Mouse (Mus musculus) intestine, postnatal 0 days (tissue): ENCODE measurements around the gene Dclk1. TPM values are rescaled to one million over a fixed set of nuclear protein-coding genes. Genes with fewer than 3 reads are reported as not detected.

Source experiments
- ATAC-seq: fragments of 200-750 bp; cut with Nextera tagmentation; 2 replicates; pipeline ENCODE4 v1.8.0; 2017; ENCODE audit warnings: mild to moderate bottlenecking, moderate TSS enrichment, moderate library complexity
- H3K27ac ChIP-seq: fragments of 300-500 bp; sonication (generic); 2 replicates; pipeline ENCODE4 v1.5.1; 2014; ENCODE audit warnings: mild to moderate bottlenecking, low read depth, low read length, moderate library complexity
- H3K27me3 ChIP-seq: fragments of 300-500 bp; sonication (generic); replicated peaks from 2 replicates; pipeline ENCODE4 v1.6.1; 2014; ENCODE audit warnings: low read length, mixed read lengths; ENCODE audit not compliant: control insufficient read depth, insufficient read depth
- H3K36me3 ChIP-seq: fragments of 300-500 bp; sonication (generic); 2 replicates; pipeline ENCODE4 v1.6.1; 2014; ENCODE audit warnings: mild to moderate bottlenecking, moderate library complexity; ENCODE audit not compliant: control insufficient read depth, insufficient read depth
- H3K4me1 ChIP-seq: fragments of 300-500 bp; sonication (generic); replicated peaks from 2 replicates; pipeline ENCODE4 v1.6.1; 2014; ENCODE audit warnings: antibody characterized with exemption, low read length, mixed read lengths; ENCODE audit not compliant: control insufficient read depth, insufficient read depth
- H3K4me2 ChIP-seq: fragments of 300-500 bp; sonication (generic); replicated peaks from 2 replicates; pipeline ENCODE4 v1.6.1; 2014; ENCODE audit warnings: low read depth, mild to moderate bottlenecking, moderate library complexity
- H3K4me3 ChIP-seq: fragments of 300-500 bp; sonication (generic); 2 replicates; pipeline ENCODE4 v1.5.1; 2014; ENCODE audit warnings: low read depth, low read length
- H3K9ac ChIP-seq: fragments of 300-500 bp; sonication (generic); 2 replicates; pipeline ENCODE4 v1.6.1; 2014; ENCODE audit warnings: mild to moderate bottlenecking, low read depth, low read length
- H3K9me3 ChIP-seq: fragments of 300-500 bp; sonication (generic); 2 replicates; pipeline ENCODE4 v1.6.1; 2016; ENCODE audit warnings: mixed run types; ENCODE audit not compliant: control insufficient read depth
- CTCF ChIP-seq: sonication (generic); IDR thresholded peaks from 2 replicates; pipeline ENCODE4 v1.5.1; 2016; ENCODE audit warnings: low read depth, mild to moderate bottlenecking, control low read depth, antibody characterized with exemption, moderate library complexity
- WGBS: fragments of 180-500 bp; shearing (Covaris S2); extraction: QIAGEN DNeasy Blood & Tissue Kit; methylation state at CpG from one replicate; pipeline ENCODE4 v1.1.7; 2014; 5-methylcytosine and 5-hydroxymethylcytosine counted together
- polyA plus RNA-seq: library from polyadenylated mRNA; unstranded; fragments of >200 nt; fragmentation: Nextera tagmentation; extraction: Ambion mirVana; gene quantifications from 2 replicates; pipeline ENCODE4 v1.2.1, GENCODE M21; 2015

Gene Dclk1
- polyA plus RNA-seq, 1 experiment from 2014 or later = 5.0 TPM

- Histone ChIP-seq H3K9me3 (no peaks in the 10 kb centered on the region), H3K27me3 (no peaks in the 10 kb centered on the region), H3K27ac (no peak overlapping the region), H3K36me3 (no peaks in the 10 kb centered on the region), H3K4me3 (no peak overlapping the region), H3K9ac (no peak overlapping the region), H3K4me2 (no peak overlapping the region), H3K4me1 (no peaks in the 10 kb centered on the region)
- TF ChIP-seq CTCF = no peak
- ATAC-seq = no peak
- 50% methylated on average over 6 of the region's 6 CpGs for WGBS
These were observed 294.7 kb downstream of the Dclk1 start for GRCm38 (mm10) chr3:55536901-55537300.

- H3K9me3 ChIP-seq = no peaks in the 10 kb centered on the region
- no peak overlapping the region for H3K27ac ChIP-seq
- H3K4me3 ChIP-seq = no peak overlapping the region
- ATAC-seq = no peak
- 75% methylated on average over 5 of the region's 5 CpGs for WGBS
- no peaks in the 10 kb centered on the region for H3K27me3 ChIP-seq
- no peak overlapping the region for H3K9ac ChIP-seq
- H3K36me3 ChIP-seq = no peaks in the 10 kb centered on the region
- H3K4me1 ChIP-seq = no peaks in the 10 kb centered on the region
- no peak overlapping the region for H3K4me2 ChIP-seq
- no peak for TF ChIP-seq CTCF
These were observed 295.6 kb downstream of the Dclk1 start for GRCm38 (mm10) chr3:55537714-55538113.

- WGBS = 80% methylated on average over 4 of the region's 4 CpGs
- no peak overlapping the region for H3K4me3 ChIP-seq
- no peaks in the 10 kb centered on the region for H3K4me1 ChIP-seq
- ATAC-seq = no peak
- TF ChIP-seq CTCF = no peak
- no peaks in the 10 kb centered on the region for H3K27me3 ChIP-seq
- no peak overlapping the region for H3K4me2 ChIP-seq
- no peaks in the 10 kb centered on the region for H3K9me3 ChIP-seq
- no peaks in the 10 kb centered on the region for H3K36me3 ChIP-seq
- no peak overlapping the region for H3K9ac ChIP-seq
- H3K27ac ChIP-seq = no peak overlapping the region
These were observed 297.2 kb downstream of the Dclk1 start for GRCm38 (mm10) chr3:55539400-55539799.

- H3K9me3 ChIP-seq = no peaks in the 10 kb centered on the region
- no peak overlapping the region for H3K27ac ChIP-seq
- no peak overlapping the region for H3K4me3 ChIP-seq
- no peaks in the 10 kb centered on the region for H3K4me1 ChIP-seq
- no peaks in the 10 kb centered on the region for H3K27me3 ChIP-seq
- H3K36me3 ChIP-seq = no peaks in the 10 kb centered on the region
- no peak for TF ChIP-seq CTCF
- H3K9ac ChIP-seq = no peak overlapping the region
- no peak overlapping the region for H3K4me2 ChIP-seq
- 79% methylated on average over 12 of the region's 12 CpGs for WGBS
- ATAC-seq = no peak
These were observed 297.7 kb downstream of the Dclk1 start for GRCm38 (mm10) chr3:55539811-55540293.

- Histone ChIP-seq H3K27me3 (no peaks in the 10 kb centered on the region), H3K27ac (no peak overlapping the region), H3K4me3 (no peak overlapping the region), H3K4me1 (no peaks in the 10 kb centered on the region), H3K36me3 (no peaks in the 10 kb centered on the region), H3K9ac (no peak overlapping the region), H3K4me2 (no peak overlapping the region), H3K9me3 (no peaks in the 10 kb centered on the region)
- no peak for TF ChIP-seq CTCF
- no peak for ATAC-seq
- WGBS = 90% methylated on average over 6 of the region's 6 CpGs
These were observed 298.4 kb downstream of the Dclk1 start for GRCm38 (mm10) chr3:55540406-55541140.

GRCm38 (mm10) chr3:55541799-55542198 lies 299.6 kb downstream of the Dclk1 start:
- 88% methylated on average over 1 of the region's 1 CpGs for WGBS
- no peak overlapping the region for H3K4me2 ChIP-seq
- H3K4me1 ChIP-seq = no peaks in the 10 kb centered on the region
- H3K27ac ChIP-seq = no peak overlapping the region
- H3K4me3 ChIP-seq = no peak overlapping the region
- no peaks in the 10 kb centered on the region for H3K9me3 ChIP-seq
- H3K27me3 ChIP-seq = no peaks in the 10 kb centered on the region
- no peaks in the 10 kb centered on the region for H3K36me3 ChIP-seq
- TF ChIP-seq CTCF = no peak
- H3K9ac ChIP-seq = no peak overlapping the region
- ATAC-seq = no peak

- Histone ChIP-seq H3K9me3 (no peaks in the 10 kb centered on the region), H3K9ac (no peak overlapping the region), H3K4me1 (no peaks in the 10 kb centered on the region), H3K4me2 (0 out of 2 replicates have a peak overlapping the region, but pooled peaks have one; percentile 13), H3K27me3 (no peaks in the 10 kb centered on the region), H3K27ac (no peak overlapping the region), H3K4me3 (no peak overlapping the region), H3K36me3 (no peaks in the 10 kb centered on the region)
- no peak for ATAC-seq
- 18% methylated on average over 8 of the region's 8 CpGs for WGBS
- TF ChIP-seq CTCF = peak; percentile 61
These were observed 300.1 kb downstream of the Dclk1 start for GRCm38 (mm10) chr3:55542310-55542709.
